Mouse (Mus musculus): ENCODE data around the gene Dync1h1. TPM values are rescaled to one million over a fixed set of nuclear protein-coding genes. Genes with fewer than 3 reads are reported as not detected.
A peak's percentile ranks its signal among the peaks of the same experiment; 100 is the strongest.

The Dync1h1 gene
- 100 to 1,000 TPM; 283 to 293 TPM for total RNA-seq (2021)
- long read RNA-seq, full-length matches to known transcripts = 11 of 203 reads
- long read RNA-seq, partial matches to known transcripts = 173 of 203 reads
- long read RNA-seq, other reads (novel, unspliced or antisense) = 19 of 203 reads

DNA sequence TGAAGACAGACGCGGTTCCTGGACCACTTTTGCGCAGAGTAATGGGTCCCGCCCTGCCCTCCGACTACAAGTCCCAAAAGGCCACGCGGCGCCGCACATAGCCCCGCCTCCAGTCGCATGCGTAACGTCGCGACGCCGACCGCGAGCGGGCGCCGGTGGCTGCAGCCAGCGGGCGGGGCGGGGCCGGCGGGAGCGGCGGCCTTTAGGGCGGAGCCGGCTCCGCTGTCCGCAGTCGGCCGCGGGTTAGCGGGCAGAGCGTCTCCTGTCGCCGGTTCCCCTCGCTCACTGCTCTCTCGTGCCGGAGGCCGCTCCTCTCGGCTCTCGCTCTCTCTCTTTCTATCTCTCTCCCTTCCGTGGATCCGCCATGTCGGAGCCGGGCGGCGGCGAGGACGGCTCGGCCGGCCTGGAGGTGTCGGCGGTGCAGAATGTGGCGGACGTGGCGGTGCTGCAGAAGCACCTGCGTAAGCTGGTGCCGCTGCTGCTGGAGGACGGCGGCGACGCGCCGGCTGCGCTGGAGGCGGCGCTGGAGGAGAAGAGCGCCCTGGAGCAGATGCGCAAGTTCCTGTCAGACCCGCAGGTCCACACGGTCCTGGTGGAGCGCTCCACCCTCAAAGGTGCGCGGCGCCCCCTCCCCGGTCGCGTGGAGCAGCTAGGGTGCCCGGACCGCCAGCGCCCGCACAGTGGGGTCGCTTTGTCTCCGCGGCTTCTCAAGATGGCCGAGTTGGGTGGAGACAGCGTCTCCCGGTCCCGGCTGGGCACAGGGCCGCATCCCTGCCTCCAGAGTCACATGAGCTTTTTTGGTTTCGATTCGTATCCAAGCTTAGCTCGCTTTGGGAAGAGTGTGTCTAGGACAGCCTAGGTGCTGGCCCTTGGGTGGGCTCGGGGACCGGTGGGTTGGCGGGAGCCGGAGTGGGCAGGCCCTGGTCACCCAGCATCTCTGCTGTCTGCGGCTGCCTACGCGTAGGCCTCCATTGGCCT is at the start of gene Dync1h1:
TSS of gene Dync1h1 (plus strand) at position 212 of the 978 bp plus-strand sequence.
- peak; percentile 92 to 93 for DNase-seq (ENCODE audit: low spot score in 2 of 2)

DNA sequence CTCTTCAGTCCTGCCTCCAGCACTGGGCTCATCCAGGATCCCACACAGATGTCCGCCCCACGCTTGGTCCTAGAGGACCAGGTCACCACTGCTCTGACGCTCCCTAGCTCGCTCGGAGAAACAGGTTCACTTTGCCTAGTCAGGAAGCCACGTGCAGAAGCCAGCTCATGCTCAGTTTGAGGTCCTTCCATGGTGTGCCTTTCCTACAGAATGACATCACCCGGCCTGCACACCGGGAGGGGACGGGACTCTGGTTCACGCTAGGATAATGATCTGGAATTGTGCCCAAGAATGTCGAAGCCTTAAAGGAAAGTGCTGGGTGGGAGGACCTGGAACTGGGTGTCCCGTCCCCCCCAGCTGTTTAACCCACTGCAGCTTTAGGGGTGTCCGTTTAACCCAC is 49.1 kb upstream of the Dync1h1 start:
- DNase-seq (ENCODE audit: low spot score in 2 of 2) = no peak

DNA sequence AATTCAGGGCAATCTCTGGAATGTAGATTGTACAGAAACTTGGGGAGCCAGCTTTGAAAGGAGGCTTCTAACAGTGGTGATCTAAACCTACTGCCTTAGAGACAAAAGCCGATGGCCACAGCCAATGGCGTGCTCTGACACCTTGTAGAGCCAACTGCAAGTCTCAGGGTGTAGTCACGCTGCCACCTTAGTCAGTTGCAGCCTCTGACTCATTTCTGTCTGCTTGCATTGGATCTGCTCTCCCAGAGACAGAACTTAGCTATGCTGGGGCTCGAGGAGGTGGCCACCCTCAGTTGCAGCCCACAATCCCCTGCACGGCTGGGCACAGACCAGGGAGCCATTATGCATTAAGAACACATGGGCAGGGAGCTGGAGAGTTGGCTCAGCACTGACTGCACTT is 47.9 kb upstream of the Dync1h1 start:
- no peak for DNase-seq (ENCODE audit: low spot score in 2 of 2)

DNA sequence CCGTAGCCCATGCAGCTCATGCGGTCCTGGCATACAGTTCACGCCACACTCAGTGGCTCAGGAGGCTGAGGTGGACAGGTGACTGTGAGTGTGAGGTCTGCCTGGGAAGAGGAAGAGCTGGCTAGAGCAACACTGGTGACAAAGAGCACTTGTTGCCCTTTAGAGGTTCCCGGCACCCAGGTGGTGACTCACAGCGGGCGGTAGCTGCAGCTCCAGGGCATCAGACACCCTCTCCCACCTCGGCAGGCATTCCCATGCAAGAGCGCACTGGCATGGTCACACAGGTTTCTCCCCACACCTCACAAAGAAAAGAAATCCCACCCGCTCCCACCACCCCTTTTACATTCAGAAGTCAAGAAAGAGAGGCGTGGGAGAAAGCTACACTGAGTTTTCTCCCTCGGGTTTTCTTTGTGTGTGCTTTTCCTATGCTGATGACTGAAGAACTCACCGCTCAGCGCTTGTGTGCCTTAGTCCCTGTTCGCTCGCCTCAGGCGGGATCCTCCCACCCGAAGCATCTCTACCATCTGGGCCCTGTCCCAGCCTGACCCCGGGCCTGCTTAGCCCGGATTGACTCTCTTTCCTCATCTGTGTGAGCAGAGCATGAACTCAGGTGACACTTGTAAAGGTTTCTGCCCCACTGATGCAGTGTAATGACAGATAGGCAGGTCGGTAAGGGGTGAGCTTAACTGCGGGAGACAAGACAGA is 45.6 kb upstream of the Dync1h1 start:
- peak in 1 of 2 experiments; percentile 33 for DNase-seq (ENCODE audit: low spot score in 2 of 2)

DNA sequence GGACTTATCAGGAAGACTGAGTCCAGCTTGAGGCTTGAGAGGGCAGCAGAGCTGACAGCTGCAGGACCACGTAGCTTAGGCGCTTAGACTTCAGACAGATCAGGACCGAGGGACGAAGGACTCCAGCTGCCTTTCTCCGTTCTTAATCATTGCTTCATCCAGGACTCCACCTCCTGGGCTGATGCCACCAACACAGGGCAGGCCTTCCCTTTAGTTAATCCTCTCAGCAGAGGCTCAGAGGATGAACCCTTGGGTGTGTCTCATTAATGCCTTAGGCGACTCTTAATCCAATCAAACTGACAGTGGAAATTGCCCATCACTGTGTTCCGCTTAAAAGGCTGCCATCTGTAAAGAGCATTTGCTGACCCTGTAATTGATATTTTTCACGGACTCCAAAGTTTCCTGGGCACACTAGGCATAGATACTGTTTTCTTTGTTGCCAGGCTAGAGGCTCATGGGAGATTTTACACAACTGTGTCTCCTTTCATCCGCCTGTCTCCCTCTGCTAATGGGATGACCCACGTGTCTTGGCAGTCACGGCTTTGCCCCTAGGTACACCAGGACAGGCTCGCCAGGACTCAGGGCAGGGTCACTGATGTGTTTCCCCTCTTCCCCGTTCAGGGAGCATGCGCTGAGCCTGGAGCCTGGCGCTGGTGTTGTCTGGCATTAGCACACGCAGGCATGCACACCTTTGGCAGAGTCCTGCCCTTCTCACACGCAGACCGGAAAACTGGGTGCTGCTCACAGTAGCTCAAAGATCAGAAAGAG is 44.2 kb upstream of the Dync1h1 start:
- DNase-seq (ENCODE audit: low spot score in 2 of 2) = no peak

DNA sequence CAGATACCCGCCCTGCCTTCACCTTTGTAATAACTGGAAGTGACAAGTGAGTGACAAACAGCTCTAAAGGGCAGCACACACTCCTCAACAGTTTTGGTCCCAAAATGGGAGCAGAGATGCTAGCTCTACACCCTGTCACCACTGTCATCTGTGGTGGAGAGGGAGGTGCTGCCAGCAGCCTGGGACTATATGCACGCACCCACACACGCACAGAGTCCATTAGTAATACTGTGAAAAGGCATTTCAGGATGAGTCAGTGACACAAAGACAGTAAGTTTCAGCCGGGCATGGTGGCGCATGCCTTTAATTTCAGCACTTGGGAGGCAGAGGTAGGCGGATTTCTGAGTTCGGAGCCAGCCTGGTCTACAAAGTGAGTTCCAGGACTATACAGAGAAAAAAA is 43.1 kb upstream of the Dync1h1 start:
- DNase-seq (ENCODE audit: low spot score in 2 of 2) = peak in 1 of 2 experiments; percentile 45

DNA sequence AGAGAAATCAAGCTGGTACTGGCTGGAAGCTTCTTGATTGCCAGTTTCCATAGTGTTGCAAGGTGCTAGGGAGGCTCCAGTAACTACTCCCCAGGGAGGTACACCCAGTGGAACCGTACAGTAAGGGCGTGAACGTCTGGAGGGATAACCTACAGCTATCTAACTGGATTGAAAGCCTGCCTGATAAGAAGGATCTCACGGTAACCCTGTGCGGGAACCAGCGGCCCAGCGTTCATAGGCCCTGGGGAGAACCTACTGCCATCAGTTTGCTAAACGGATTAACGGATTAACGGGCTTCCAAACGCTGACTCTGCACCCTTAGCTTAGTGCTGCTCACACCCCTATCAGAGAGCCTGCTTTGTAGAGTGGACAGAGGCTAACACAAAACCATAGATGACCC is 37.9 kb upstream of the Dync1h1 start:
- DNase-seq (ENCODE audit: low spot score in 2 of 2) = no peak

DNA sequence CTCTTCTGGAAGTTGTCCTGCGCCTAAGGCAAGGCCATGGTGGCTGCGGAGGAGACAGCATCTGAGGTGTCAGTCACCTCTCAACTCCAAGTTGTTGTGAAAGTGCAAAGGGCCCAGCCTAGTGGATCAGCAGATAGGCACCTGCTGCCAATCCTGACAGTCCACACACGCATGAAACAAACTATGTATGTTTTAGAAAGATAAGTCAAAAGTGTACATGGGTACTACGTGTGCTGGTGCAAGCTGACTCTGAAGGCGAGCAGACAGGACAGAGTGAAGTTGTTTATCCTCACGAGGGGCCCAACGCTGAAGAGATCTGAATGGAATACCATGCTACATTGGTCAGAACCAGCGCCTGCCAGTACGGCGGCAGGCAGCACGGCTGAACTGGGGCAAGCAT is 36.4 kb upstream of the Dync1h1 start:
- no peak for DNase-seq (ENCODE audit: low spot score in 2 of 2)

DNA sequence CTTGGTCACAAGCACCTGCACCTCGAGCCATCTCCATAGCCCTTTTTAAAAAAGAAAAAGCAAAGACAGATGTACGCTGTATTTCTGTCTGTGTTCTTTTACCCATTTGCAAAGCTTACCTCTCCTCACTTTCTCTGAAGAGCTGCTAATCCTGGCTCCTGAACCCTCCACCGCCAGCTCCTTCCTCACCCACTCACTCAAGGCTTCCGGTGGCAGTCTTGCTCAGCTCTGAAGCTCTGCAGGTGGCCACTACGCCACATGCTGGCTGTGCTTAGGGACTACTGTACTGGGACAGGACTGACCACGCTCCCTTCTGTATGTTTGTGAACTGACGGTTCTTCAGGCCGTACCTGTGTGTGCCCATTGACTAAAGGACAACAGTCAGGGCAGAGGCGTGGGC is 34.9 kb upstream of the Dync1h1 start:
- no peak for DNase-seq (ENCODE audit: low spot score in 2 of 2)

DNA sequence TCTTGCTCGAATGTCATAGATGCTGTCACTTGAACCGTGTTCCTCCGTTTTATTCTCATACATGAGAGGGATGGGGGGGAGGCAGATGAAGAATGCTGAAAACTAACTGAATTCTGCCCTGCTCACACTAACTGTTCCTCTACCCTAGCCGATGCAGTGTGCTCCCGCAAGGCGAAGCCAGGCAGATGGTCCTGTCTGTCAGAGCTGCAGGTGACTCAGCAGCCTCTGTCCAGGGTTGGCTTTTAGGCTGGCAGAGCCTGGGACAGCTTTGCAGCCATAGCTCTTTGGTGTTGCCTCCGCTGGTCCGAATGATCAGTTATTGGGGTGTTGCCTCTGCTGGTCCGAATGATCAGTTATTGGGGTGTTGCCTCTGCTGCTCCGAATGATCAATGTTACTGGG is 30.2 kb upstream of the Dync1h1 start:
- DNase-seq (ENCODE audit: low spot score in 2 of 2) = no peak

DNA sequence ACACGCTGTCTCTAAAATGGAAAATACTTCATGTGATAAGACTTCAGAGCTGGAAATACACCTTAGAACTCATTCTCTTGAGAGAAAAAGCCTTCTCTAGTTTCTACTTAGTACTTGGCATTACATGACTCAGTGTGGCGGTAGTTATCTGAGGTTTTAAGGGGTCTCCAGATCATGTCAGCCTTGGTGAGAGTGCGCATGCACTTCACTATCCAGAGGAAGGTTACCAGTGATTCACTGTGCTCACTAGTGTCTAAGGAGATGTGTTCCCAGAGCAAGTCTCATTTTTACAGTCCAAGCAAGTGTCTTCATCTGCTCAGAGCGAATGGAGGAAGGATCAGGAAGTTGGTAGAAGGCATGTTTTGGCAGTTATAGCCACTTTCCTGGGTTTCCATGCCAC is 28.9 kb upstream of the Dync1h1 start:
- DNase-seq (ENCODE audit: low spot score in 2 of 2) = no peak

DNA sequence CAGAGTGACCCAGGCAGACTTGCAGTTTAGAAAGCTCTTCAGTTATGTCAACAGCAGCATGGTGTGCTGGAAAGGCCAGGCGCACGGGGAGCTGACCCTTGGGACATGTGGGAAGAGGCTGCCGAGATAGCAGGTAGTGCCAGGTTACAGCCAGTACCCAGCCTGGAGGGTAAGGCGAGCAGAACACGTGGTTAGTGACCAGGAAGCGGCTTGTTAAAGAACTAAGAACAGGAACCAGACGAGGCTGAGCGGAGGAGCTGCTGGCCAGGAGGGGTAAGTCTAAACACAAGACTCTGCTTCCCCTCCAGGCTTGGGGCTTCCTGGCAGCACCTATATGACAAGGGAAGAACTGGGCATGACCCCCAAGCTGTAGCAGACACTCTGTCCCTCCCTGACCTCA is 27.6 kb upstream of the Dync1h1 start:
- DNase-seq (ENCODE audit: low spot score in 2 of 2) = no peak

DNA sequence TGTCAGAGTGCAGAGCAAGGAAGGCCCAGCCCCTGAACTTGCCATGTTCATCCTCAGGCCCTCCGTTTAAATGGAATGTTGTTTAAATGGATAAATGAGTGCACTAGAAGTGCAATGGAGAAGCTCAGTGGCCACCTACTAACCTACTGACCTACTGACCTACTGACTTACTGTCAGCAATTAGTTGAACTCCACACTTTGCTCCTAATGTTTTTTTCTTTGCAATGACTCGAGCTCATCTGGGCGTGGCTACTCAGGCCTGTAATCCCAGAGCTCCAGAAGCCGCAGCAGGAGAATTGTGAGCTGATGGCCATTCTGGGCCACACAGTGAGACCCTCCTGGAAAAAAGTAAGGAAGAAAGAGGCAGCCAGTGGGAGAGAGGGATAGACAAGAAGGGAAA is 25.3 kb upstream of the Dync1h1 start:
- no peak for DNase-seq (ENCODE audit: low spot score in 2 of 2)

DNA sequence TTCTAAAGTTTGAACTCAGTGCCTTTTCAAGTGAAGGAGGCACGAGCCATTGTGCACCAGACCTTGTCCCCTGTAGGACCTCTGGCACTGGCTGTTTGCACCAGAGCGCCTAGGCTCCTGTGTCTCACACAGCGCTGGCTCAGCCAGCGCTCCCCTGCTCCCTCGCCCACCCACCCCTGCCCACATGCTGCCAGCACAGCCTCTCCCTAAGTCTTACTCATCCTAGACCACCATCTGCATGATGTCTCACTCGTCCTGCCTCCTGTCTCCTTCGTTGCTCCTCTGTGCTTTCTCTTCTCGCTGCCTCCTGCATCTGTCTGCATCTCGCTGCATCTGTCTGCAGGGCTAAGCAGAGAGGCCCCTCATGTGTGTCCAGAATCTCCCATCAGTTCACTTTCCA is 22.9 kb upstream of the Dync1h1 start:
- DNase-seq (ENCODE audit: low spot score in 2 of 2) = no peak

DNA sequence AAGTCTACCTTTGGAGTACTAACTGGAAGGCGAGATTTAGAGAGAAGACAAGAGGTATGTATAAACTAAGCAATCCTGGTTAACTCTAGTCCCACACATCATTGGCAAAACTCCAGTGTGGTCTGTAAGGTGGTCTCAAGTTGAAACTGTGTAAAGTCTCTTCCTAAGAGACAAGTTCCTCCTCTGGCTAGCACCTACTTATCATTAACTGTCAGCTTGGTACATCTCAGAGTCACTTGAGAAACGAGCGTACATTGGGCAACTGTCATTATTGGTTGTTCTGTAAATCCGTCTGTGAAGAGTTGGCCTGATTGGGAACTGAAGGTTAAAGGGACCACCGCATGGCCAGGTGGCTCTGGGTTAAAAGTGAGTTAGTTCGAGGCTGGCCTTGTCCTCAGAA is 12.6 kb upstream of the Dync1h1 start:
- no peak for DNase-seq (ENCODE audit: low spot score in 2 of 2)

DNA sequence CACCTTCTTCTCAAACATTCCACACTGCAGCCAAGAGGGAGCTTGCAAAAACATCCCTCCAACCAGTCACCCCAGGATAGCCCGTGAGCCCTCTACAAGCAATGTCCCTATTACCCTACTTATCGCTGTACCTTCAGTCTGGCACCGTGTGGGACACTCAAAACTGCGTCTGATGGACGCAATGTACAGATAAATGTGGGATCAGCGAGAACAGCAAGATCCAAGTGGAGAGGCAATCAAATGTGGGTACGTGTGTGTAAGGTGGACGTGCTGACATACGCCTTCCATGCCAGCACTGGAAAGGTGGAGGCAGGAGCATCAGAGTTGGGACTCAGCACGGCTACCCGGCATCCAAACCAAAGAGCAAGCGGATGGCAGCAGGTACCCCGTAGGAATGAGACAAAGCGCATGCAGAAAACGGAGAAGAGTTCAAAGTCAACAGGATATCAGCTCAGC is 10.4 kb upstream of the Dync1h1 start:
- no peak for DNase-seq (ENCODE audit: low spot score in 2 of 2)

DNA sequence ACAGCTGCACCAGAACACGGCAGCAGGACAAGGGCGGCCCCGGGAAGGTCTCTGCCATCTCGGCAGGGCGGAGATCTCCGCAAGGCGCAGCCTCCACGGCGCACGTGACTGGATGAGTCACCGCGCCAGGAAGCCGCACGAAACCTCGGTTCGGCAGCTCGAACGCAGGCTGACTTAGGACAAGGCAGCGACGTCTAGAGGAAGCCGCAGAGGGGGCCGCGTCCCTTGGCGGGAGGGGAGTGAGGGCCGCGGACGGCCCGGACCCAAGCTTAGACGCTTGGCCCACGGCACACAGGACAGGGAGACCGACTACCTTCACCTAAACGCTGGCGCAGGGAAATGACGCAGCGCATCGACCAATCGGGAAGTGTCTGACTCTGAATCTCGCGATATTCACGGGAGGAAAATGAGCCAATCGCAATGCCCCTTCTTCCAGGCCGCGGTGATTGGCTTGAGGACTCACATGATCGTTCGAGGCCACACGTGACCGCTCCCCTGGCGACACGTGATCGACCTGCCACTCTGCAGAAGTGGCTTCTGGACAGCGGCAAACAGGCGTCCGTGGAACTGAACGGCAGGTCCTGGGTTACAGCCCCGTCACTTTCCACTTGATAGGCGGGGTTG is 9.9 kb upstream of the Dync1h1 start:
- DNase-seq (ENCODE audit: low spot score in 2 of 2) = peak; percentile 99 to 100

DNA sequence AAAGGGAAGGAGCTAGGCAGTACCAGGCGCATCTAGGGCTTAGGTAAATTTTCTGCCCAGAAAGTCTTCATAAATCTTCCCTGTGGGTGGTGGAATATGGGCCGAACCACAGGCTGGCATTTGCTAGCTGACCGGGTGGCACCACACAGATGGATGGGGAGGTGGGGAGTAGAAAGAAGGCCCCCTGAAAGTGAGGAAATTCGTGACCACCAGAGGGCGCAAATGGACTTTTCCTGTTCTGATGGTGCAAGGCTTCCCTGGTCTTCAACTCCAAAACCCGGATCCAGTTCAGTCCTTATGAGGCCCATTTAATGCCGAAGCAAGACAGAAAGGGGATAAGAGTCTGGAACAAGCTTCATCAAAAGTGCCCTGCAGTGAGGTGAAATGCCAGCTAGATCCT is 2.7 kb upstream of the Dync1h1 start:
- DNase-seq (ENCODE audit: low spot score in 2 of 2) = peak; percentile 57 to 84

DNA sequence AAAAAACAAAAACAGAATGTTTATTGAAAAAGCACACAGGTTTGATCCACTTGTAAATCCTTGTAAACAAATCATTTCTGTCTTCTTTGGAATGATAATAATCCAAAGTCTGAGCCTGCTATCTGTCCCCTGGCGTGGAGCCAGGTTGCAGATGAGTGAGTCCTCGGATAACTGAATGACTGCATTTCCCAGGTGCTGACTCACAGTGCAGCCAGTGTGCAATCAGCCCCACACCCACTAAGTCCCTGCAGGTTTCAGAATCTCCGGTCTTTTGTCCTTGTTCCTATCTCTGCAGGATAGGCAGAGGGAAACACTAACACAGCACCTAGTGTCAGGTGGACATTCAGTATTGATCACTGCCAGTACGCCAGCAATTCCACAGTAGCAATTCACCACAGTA is 1.5 kb upstream of the Dync1h1 start:
- DNase-seq (ENCODE audit: low spot score in 2 of 2) = no peak

DNA sequence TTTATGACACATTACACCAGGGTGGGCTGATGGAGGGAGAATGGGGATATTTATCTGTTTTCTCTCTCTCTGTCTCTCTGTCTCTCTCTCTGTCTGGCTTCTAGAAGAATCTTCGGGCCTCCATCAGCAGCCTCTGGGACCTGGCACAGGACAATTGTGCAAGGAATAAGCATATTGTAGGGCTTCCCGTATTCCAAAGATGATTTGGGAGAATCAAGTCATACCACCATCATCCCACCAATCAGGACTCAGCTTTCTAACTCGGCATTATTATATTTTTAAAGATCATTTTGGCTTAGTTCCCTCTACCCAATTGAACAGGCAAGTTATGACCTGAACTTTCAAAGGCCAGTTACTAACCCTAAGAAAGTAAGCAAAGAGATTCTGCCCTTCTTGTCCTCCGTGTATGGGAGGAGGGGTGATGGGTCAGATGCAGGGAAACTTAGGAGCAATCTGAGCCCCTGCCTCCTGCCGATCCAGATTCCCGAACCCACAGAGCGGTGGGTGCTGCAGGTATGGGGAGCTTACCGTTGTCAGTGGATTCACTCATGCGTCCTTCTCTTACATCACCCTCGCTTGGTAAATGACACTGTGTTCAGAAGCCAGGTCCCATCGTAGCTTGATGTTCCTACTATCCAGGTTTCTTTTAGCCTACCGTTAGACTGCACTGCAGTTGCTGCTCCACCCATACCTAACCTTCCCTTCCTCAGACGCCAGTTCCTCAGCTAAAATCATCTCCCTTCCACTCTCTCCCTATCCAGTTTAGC is 844 bp upstream of the Dync1h1 start:
- peak in 1 of 2 experiments; percentile 44 for DNase-seq (ENCODE audit: low spot score in 2 of 2)
